Mouse (Mus musculus): ENCODE data around the gene Gm6034. TPM values are rescaled to one million over a fixed set of nuclear protein-coding genes. Genes with fewer than 3 reads are reported as not detected.
"Not testable (repeated sequence)": the region's sequence is repeated elsewhere in the genome, so short reads cannot be mapped to it uniquely, and the experiment has no call there.

The Gm6034 gene
- total and polyA plus RNA-seq, 3 experiments: 0.11 TPM; not detected in 2

GRCm38 (mm10) chr17:36043286-36043685 is 525 bp downstream of the Gm6034 start:
- Histone ChIP-seq H3K27me3 (ENCODE audit: control insufficient read depth in 1 of 2, insufficient read depth in 2 of 2, low read length in 2 of 2) (no peaks in the 10 kb centered on the region), H3K4me3 (ENCODE audit: control insufficient read depth in 1 of 2, insufficient read depth in 1 of 2, low read depth in 2 of 2, low read length in 2 of 2) (peak overlapping the region; percentile 77 to 91), H3K9ac (ENCODE audit: control insufficient read depth, low read depth, low read length, poor library complexity, severe bottlenecking) (peak overlapping the region; percentile 74), H3K9me3 (replicated peaks; ENCODE audit: insufficient read depth, low read length) (no peaks in the 10 kb centered on the region), H3K79me2 (ENCODE audit: control insufficient read depth, insufficient read depth, low read length, poor library complexity) (peaks cover 1% of the 10 kb centered on the region; the same call in 1 of the 2 replicates), H3K27ac (ENCODE audit: control insufficient read depth, low read depth, low read length) (no peak overlapping the region), H3K4me1 (ENCODE audit: control insufficient read depth in 1 of 2, insufficient read depth in 2 of 2, low read length in 2 of 2) (peaks cover 0 to 11% of the 10 kb centered on the region in 2 experiments; a peak in 2 of 4 replicates), H3K36me3 (ENCODE audit: control insufficient read depth in 1 of 2, insufficient read depth in 2 of 2, low read length in 2 of 2) (peaks cover 0 to 5% of the 10 kb centered on the region in 2 experiments; a peak in 1 of 4 replicates)
- DNase-seq (ENCODE audit: low read depth, low spot score): peak; percentile 52
- TF ChIP-seq CHD1 (IDR thresholded peaks at IDR 0.05; ENCODE audit: low read depth, low read length) (no peak), MAX (IDR thresholded peaks at IDR 0.05; ENCODE audit: low read length) (no peak), TAL1 (IDR thresholded peaks at IDR 0.05; ENCODE audit: low read length) (no peak), SMC3 (IDR thresholded peaks at IDR 0.05; ENCODE audit: low read depth, low read length) (no peak), MXI1 (IDR thresholded peaks at IDR 0.05; ENCODE audit: low read depth, low read length) (0 out of 2 replicates have a peak, but pooled peaks have one; percentile 33), TCF12 (IDR thresholded peaks at IDR 0.05; ENCODE audit: low read depth, low read length) (no peak), MAFK (IDR thresholded peaks at IDR 0.05; ENCODE audit: borderline replicate concordance, low read depth, low read length) (no peak), POLR2AphosphoS2 (IDR thresholded peaks at IDR 0.05; ENCODE audit: low read length) (no peak)

DNA sequence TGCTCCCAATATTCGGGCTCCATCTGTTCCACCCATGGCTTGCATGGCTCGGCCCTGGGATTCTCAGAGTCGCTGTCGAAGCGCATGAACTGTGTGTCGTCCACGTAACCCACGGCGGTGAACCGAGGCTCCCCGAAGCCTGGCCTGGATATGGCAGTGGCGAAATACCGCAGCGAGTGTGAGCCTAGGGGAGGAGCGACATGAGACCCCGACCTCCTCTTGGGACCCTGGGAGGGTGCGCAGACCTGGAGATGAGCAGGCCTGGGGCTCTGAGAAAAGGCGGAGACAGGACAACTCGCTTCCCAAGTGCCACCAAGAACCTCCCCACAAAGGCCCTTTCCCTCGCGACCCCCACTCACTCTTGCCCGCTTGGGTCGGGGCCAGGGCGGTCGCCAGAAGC is 15.2 kb downstream of the Gm6034 start:
- DNase-seq (ENCODE audit: low read depth, low spot score); H3K9me3 ChIP-seq (replicated peaks; ENCODE audit: insufficient read depth, low read length); H3K4me3 ChIP-seq (ENCODE audit: control insufficient read depth in 1 of 2, insufficient read depth in 1 of 2, low read depth in 2 of 2, low read length in 2 of 2); H3K27ac ChIP-seq (ENCODE audit: control insufficient read depth, low read depth, low read length); H3K4me1 ChIP-seq (ENCODE audit: control insufficient read depth in 1 of 2, insufficient read depth in 2 of 2, low read length in 2 of 2); H3K79me2 ChIP-seq (ENCODE audit: control insufficient read depth, insufficient read depth, low read length, poor library complexity); H3K9ac ChIP-seq (ENCODE audit: control insufficient read depth, low read depth, low read length, poor library complexity, severe bottlenecking); H3K27me3 ChIP-seq (ENCODE audit: control insufficient read depth in 1 of 2, insufficient read depth in 2 of 2, low read length in 2 of 2); H3K36me3 ChIP-seq (ENCODE audit: control insufficient read depth in 1 of 2, insufficient read depth in 2 of 2, low read length in 2 of 2): not testable (repeated sequence)

GRCm38 (mm10) chr17:36058362-36058761 is 15.6 kb downstream of the Gm6034 start, which contains the start of gene Gm11127:
Gene Gm11127, minus strand, starts transcription at chr17:36058371.
- H3K9me3 ChIP-seq (replicated peaks; ENCODE audit: insufficient read depth, low read length); H3K4me1 ChIP-seq (ENCODE audit: control insufficient read depth in 1 of 2, insufficient read depth in 2 of 2, low read length in 2 of 2): not testable (repeated sequence)

DNA sequence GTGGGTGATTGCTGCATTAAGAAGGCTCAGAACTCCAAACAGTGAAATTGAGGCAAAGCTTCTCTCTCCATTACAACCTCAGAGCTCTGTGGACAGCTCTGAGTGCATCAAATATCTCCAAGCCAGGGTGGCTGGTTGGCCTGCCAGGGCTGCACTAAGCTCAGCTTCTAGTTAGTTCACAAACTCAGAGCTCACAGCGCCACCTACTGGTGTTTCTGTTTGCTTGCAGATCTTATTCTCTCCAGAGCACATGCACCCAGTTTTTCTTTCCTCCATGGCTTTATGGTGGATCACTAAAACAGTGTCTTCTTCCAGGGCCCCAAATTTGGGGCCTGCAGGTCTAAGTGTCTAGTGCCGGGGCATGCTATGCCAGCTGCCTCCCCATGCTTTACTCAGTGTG is 18.1 kb downstream of the Gm6034 start:
- no peaks in the 10 kb centered on the region; a peak in 1 of 4 replicates for H3K27me3 ChIP-seq (ENCODE audit: control insufficient read depth in 1 of 2, insufficient read depth in 2 of 2, low read length in 2 of 2)
- H3K9me3 ChIP-seq (replicated peaks; ENCODE audit: insufficient read depth, low read length): no peaks in the 10 kb centered on the region
- H3K9ac ChIP-seq (ENCODE audit: control insufficient read depth, low read depth, low read length, poor library complexity, severe bottlenecking): no peak overlapping the region
- H3K4me1 ChIP-seq (ENCODE audit: control insufficient read depth in 1 of 2, insufficient read depth in 2 of 2, low read length in 2 of 2): no peaks in the 10 kb centered on the region
- H3K79me2 ChIP-seq (ENCODE audit: control insufficient read depth, insufficient read depth, low read length, poor library complexity): no peaks in the 10 kb centered on the region
- H3K27ac ChIP-seq (ENCODE audit: control insufficient read depth, low read depth, low read length): no peak overlapping the region
- peak; percentile 91 for DNase-seq (ENCODE audit: low read depth, low spot score)
- H3K36me3 ChIP-seq (ENCODE audit: control insufficient read depth in 1 of 2, insufficient read depth in 2 of 2, low read length in 2 of 2): no peaks in the 10 kb centered on the region
- H3K4me3 ChIP-seq (ENCODE audit: control insufficient read depth in 1 of 2, insufficient read depth in 1 of 2, low read depth in 2 of 2, low read length in 2 of 2): no peak overlapping the region
- TF ChIP-seq ELF1 (IDR thresholded peaks at IDR 0.05; ENCODE audit: low read depth, low read length): no peak
- no peak for TF ChIP-seq NRF1 (IDR thresholded peaks at IDR 0.05; ENCODE audit: insufficient read depth, low read depth, low read length, poor library complexity, severe bottlenecking)
- TF ChIP-seq POLR2AphosphoS5 (IDR thresholded peaks at IDR 0.05; ENCODE audit: borderline replicate concordance, low read depth, low read length): no peak
- TF ChIP-seq POLR2A (IDR thresholded peaks at IDR 0.05; ENCODE audit: control insufficient read depth in 1 of 2, insufficient read depth in 1 of 2, low read depth in 1 of 2, low read length in 2 of 2, poor library complexity in 1 of 2): no peak
- TF ChIP-seq SIN3A (IDR thresholded peaks at IDR 0.05; ENCODE audit: low read length): peak; percentile 44; the same call in 1 of the 2 replicates
- TF ChIP-seq CTCF (IDR thresholded peaks at IDR 0.05 in 2 of 3, conservative IDR thresholded peaks at IDR 0.05 in 1 of 3; ENCODE audit: control insufficient read depth in 1 of 3, insufficient read depth in 1 of 3, low read depth in 2 of 3, low read length in 3 of 3, poor library complexity in 1 of 3, severe bottlenecking in 1 of 3): peak; percentile 58 to 77 (median 63); a peak in 5 of 6 replicates
- TF ChIP-seq CHD1 (IDR thresholded peaks at IDR 0.05; ENCODE audit: low read depth, low read length): no peak
- TF ChIP-seq E2F4 (IDR thresholded peaks at IDR 0.05; ENCODE audit: borderline replicate concordance, low read depth, low read length): no peak
- TF ChIP-seq ZC3H11A (IDR thresholded peaks at IDR 0.05; ENCODE audit: low read depth, low read length): peak; percentile 79
- TF ChIP-seq SMC3 (IDR thresholded peaks at IDR 0.05; ENCODE audit: low read depth, low read length): peak; percentile 89
- TF ChIP-seq MXI1 (IDR thresholded peaks at IDR 0.05; ENCODE audit: low read depth, low read length): no peak
- TF ChIP-seq MYB (IDR thresholded peaks at IDR 0.05; ENCODE audit: low read depth, low read length): no peak
- TF ChIP-seq MAX (IDR thresholded peaks at IDR 0.05; ENCODE audit: low read length): no peak
- TF ChIP-seq MYC (IDR thresholded peaks at IDR 0.05; ENCODE audit: low read depth, low read length): peak; percentile 63; the same call in 1 of the 2 replicates
- peak; percentile 74 for TF ChIP-seq RAD21 (IDR thresholded peaks at IDR 0.05; ENCODE audit: low read depth, low read length)
- no peak for TF ChIP-seq UBTF (IDR thresholded peaks at IDR 0.05; ENCODE audit: borderline replicate concordance, insufficient read depth, low read depth, low read length)

More at GRCm38 (mm10) chr17:36058362-36058761, 15.6 kb downstream of the Gm6034 start, which contains the start of gene Gm11127:
- H3K79me2 ChIP-seq (ENCODE audit: control insufficient read depth, insufficient read depth, low read length, poor library complexity); DNase-seq (ENCODE audit: low read depth, low spot score); H3K4me3 ChIP-seq (ENCODE audit: control insufficient read depth in 1 of 2, insufficient read depth in 1 of 2, low read depth in 2 of 2, low read length in 2 of 2); H3K9ac ChIP-seq (ENCODE audit: control insufficient read depth, low read depth, low read length, poor library complexity, severe bottlenecking); H3K36me3 ChIP-seq (ENCODE audit: control insufficient read depth in 1 of 2, insufficient read depth in 2 of 2, low read length in 2 of 2); H3K27me3 ChIP-seq (ENCODE audit: control insufficient read depth in 1 of 2, insufficient read depth in 2 of 2, low read length in 2 of 2); H3K27ac ChIP-seq (ENCODE audit: control insufficient read depth, low read depth, low read length): not testable (repeated sequence)
